Mouse (Mus musculus) urinary bladder, adult 2 months (tissue): ENCODE data around the gene Kbtbd4. TPM values are rescaled to one million over a fixed set of nuclear protein-coding genes. Genes with fewer than 3 reads are reported as not detected.

Source experiments
- DNase-seq: peaks from one replicate; pipeline ENCODE4 v3.0.0; 2022; ENCODE audit warnings: low spot score
- polyA plus RNA-seq: library from polyadenylated mRNA; depleted of rRNA; stranded (reverse); fragments of >200 nt; gene quantifications from 2 replicates; pipeline ENCODE4 v1.2.3, GENCODE M21; 2012; rRNA removed

Gene Kbtbd4
- polyA plus RNA-seq, 1 experiment = 17.9 TPM

DNA sequence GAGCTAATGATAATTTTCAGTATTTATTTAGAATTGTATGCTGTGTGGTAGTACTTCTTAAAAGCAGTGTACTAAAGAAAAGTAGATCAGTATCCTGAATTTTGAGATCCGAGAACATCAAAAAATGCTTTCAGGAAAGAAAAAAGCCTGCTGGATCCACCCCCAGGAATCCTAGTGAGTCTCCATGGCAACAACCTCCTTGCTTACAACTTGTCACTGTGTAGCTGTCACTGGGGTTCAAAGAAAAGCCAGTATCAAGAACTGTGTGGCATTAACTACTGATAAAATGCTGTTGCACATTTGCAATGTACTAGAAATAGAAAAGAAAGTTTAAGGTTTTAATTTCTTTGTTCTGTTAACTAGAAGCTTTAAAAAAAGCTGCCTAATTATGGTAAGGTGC is 51.5 kb downstream of the Kbtbd4 start:
- DNase-seq = no peak

DNA sequence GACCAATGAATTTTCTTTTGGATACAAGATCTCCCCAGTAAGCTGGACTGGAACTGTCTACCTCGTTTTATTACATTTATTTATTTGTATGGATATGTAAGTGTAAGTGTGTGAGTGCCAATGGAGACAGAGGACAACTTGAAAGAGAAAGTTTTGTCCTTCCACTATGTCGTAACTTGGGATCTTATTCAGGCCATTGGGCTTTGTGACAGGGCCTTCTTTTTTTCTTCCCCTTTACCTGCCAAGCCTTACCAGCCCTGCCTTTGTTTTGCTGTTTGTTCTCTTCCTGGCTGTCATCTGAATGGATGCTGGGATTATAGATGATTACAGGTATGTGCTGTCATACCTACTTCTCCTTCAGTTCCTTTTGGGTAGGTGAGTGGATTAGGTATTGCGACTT is 54.3 kb downstream of the Kbtbd4 start:
- DNase-seq = no peak

DNA sequence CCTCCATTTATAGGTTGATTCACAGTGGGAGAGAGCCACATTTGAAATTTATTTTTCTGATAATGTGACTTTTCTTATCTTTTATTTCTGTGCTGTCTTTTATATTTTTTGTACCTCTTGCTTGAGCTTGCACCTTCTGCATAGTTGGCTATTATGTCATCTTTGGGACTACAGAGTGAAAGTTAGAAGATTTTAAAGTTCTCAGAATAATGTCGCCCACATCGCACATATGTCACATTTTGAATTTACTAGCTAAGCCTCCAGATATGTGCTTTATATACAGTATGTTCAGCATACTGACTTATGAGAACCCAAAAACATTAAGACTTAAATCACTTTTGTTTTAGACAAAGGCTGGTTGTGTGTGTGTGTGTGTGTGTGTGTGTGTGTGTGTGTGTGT is 55.5 kb downstream of the Kbtbd4 start:
- no peak for DNase-seq

Other genes starting within 250 kb of the Kbtbd4 start
- gene Nup160, start 227.5 kb upstream of the Kbtbd4 start, polyA plus RNA-seq = 13.6 and 13.9 TPM in 2 replicates
- 43.2 and 55.3 TPM in 2 replicates for gene Fnbp4, start 159.4 kb upstream of the Kbtbd4 start, polyA plus RNA-seq
- gene Agbl2, start 122.0 kb upstream of the Kbtbd4 start, polyA plus RNA-seq = 2.6 and 2.9 TPM in 2 replicates
- 135 and 146 TPM in 2 replicates for gene Mtch2, start 57.6 kb upstream of the Kbtbd4 start, polyA plus RNA-seq
- gene C1qtnf4, start 18.9 kb upstream of the Kbtbd4 start, polyA plus RNA-seq = 4.9 and 7.2 TPM in 2 replicates
- 153 and 162 TPM in 2 replicates for gene Ndufs3, start 87 bp downstream of the Kbtbd4 start, polyA plus RNA-seq
- 90.1 and 90.7 TPM in 2 replicates for gene Celf1, start 35.6 kb downstream of the Kbtbd4 start, polyA plus RNA-seq
- gene Rapsn, start 130.9 kb downstream of the Kbtbd4 start, polyA plus RNA-seq = 0.56 and 0.81 TPM in 2 replicates
- gene Psmc3, start 149.3 kb downstream of the Kbtbd4 start, polyA plus RNA-seq = 166 and 178 TPM in 2 replicates
- 63.7 and 87.4 TPM in 2 replicates for gene Slc39a13, start 165.7 kb downstream of the Kbtbd4 start, polyA plus RNA-seq
- 17.7 and 21.0 TPM in 2 replicates for gene Spi1, start 177.7 kb downstream of the Kbtbd4 start, polyA plus RNA-seq
- gene Mybpc3, start 213.4 kb downstream of the Kbtbd4 start, polyA plus RNA-seq = 0.04 TPM in 2 replicates